Mouse (Mus musculus) heart, adult 9 months (tissue): ENCODE results near the gene Tmprss7.

Experiments
- DNase-seq, 2 experiments: peaks; one replicate each; pipeline ENCODE4 v3.0.0; 2022; ENCODE audit warnings: low spot score in 2 of 2

Gene Tmprss7

GRCm38 (mm10) chr16:45629497-45630105, 63.9 kb downstream of the Tmprss7 start:
- no peak for DNase-seq

- no peak for DNase-seq
Observed at GRCm38 (mm10) chr16:45625342-45625741, 68.1 kb downstream of the Tmprss7 start.

GRCm38 (mm10) chr16:45624791-45625190, 68.7 kb downstream of the Tmprss7 start:
- DNase-seq = no peak

DNA sequence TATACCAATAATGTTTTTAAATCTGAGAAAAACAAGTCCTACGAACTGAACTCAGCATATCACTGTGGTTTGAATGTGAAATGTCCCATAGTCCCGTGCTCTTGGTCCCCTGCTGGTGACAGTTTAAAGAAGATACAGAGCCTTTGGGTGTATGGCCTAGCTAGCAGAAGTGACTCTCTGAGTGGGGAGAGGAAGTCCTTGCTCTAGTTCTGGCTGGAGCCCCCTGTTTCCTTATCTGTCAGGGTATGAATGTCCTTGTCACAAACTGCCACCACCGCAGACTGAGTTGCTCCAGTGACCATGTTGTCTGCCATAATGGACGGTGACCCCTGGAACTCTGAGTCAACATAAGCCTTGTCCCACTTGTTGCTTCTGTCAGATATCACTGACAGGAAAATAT, 70.2 kb downstream of the Tmprss7 start:
- DNase-seq = no peak

GRCm38 (mm10) chr16:45619751-45620375, 73.6 kb downstream of the Tmprss7 start:
- DNase-seq = no peak

DNA sequence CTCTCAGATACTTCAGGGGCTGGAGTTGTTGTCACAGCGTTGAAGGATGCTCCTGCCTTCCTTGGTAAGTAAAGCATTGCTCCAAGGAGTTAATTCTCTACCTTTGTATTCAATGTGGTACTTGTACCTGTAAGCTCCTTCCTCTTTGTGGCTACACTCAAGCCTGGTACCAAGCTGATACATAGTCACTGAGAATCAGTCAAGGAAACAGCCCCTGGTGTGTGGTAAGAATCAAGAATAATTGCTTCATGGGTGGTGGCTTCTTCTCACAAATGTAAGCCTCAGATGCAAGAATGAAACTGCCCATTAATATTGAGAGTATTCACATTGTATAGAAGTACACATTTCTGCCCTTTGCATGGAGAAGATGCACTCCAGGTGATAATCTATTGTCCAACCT, 77.5 kb downstream of the Tmprss7 start:
- no peak for DNase-seq

DNA sequence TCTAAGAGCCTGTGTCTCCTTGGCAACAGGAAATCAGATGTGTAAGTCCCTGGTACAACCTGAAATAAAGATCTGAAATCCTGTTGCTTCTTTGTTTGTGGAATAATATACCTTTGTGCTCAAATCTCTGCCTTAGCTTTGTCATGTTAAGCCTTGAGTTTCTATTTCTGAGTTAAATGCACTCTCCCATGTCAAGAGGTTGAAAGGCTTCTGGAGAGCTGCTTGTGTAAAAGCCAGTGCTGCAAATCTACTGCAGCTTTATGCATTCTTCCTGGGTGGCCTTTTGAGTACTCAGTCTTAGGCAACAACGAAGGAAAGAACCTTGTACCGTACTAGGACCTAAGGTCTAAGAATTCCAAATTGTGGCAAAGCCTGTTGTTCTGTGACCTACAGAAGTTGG, 80.2 kb downstream of the Tmprss7 start:
- DNase-seq = no peak

DNA sequence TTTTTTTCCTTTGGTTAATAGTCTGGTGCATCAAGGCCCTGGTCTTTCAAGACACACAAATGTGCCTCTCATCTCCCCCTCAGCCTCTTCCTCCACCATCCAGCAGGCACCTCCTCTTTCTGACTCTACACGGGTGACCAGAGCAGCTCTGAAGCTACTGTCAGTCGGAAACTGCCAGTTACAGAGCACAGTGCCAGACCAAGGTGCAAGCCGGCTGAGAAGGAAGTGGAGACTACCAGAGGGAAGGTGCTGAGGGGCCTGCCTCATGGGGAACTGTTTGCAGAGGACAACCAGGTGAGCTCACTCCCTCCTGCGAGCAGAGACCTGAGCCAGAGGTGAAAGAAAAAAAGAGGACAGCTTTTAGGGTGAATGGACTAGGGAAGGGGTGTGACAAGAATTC, 83.2 kb downstream of the Tmprss7 start, which contains the start of gene Gcsam:
Gene Gcsam, plus strand, starts transcription at position 114 of the 400 bp plus-strand sequence.
- no peak for DNase-seq

DNA sequence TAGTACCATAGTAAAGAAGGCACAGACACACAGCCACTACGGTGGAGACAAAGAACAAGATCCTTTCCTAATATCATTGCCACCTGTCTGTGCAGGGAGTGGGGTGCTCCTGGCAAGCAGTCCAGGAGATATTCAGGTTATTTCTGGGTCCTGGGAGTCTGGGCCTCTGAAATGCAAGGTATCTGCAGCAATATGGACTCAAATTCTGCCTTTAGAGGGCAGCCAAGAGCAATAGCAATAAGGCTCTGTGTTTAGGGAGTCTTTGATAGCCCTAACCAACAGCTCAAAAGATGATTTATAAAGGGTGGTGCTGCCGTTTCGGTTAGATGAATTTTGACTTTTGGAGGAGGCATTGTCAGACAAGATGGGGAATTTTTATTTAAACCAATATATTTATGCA, 84.2 kb downstream of the Tmprss7 start:
- DNase-seq = no peak

- DNase-seq = peak; percentile 22 to 25
Observed at GRCm38 (mm10) chr16:45608481-45608954, 84.9 kb downstream of the Tmprss7 start.
